Mouse (Mus musculus): ENCODE data around the gene Gm38431. TPM values are rescaled to one million over a fixed set of nuclear protein-coding genes. Genes with fewer than 3 reads are reported as not detected.

Gene Gm38431
- polyA plus RNA-seq, 1 experiment from 2014 or later = 1.3 TPM

DNA sequence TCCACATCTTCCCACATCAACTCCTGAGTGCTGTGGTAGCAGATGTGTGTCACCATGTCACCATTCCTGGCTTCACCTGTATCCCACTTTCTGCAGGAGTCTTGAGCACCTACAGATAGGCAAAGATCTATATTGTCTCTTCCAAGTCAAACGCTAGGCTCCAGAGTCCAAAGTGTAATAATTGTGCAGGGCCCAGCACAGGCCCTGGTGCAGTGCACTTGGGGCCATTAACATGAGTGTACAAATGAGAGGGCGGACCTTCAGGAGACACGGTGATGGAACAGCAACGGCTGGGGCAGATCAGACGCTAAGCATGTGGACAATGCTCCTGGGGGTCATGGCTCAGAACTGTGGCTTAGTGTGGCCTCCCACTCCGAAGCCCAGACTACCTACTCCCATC is 22.0 kb upstream of the Gm38431 start:
- no peak overlapping the region for H3K4me3 ChIP-seq (ENCODE audit: low read length)
- H3K9ac ChIP-seq (ENCODE audit: low read depth, low read length) = no peak overlapping the region
- H3K27me3 ChIP-seq (replicated peaks; ENCODE audit: control insufficient read depth, insufficient read depth, low read length) = no peaks in the 10 kb centered on the region
- peaks cover 3% of the 10 kb centered on the region; the same call in 1 of the 2 replicates for H3K36me3 ChIP-seq (ENCODE audit: control insufficient read depth, insufficient read depth, low read length)
- H3K4me1 ChIP-seq (ENCODE audit: control insufficient read depth, insufficient read depth, low read depth, low read length) = no peaks in the 10 kb centered on the region
- no peaks in the 10 kb centered on the region for H3K9me3 ChIP-seq (ENCODE audit: control insufficient read depth, low read length)
- no peak overlapping the region for H3K4me2 ChIP-seq (ENCODE audit: low read length)
- H3K27ac ChIP-seq (ENCODE audit: low read depth, low read length) = no peak overlapping the region
- 89% methylated on average over 6 of the region's 6 CpGs for WGBS
- no peak for ATAC-seq

DNA sequence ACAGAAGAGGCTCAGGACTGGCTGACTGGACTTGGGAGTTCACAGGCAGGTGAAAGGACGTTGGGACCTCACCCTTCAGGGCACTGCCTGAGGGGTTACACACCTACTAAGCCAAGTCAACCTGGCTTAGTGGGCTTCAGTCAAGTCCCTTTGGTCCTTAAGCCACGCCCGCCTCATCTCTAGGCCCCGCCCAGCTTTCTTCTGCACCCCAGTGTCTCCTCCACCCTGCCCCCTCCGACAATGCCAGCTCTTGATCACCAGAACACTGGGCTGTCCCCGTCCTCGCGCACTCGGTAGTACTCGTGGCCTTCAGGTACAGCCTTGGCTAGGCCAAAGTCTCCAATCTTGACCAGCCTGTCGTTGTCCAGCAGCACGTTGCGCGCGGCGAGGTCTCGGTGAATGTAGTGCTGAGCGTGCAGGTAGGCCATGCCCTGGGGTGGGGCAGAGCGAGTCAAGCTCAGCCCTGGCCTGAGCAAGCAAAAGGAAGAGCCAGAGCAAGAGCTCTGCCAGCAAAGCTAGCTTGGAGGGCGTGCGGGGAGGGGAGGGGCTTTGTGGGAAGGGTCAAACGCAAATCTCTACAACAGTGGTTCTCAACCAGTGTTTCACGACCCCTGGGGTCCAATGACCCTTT is 15.9 kb upstream of the Gm38431 start:
- WGBS = 46% methylated on average over 23 of the region's 23 CpGs
- no peaks in the 10 kb centered on the region for H3K9me3 ChIP-seq (ENCODE audit: control insufficient read depth, low read length)
- H3K9ac ChIP-seq (ENCODE audit: low read depth, low read length) = no peak overlapping the region
- no peak overlapping the region for H3K27ac ChIP-seq (ENCODE audit: low read depth, low read length)
- no peak overlapping the region for H3K4me2 ChIP-seq (ENCODE audit: low read length)
- H3K4me1 ChIP-seq (ENCODE audit: control insufficient read depth, insufficient read depth, low read depth, low read length) = no peaks in the 10 kb centered on the region
- no peak overlapping the region for H3K4me3 ChIP-seq (ENCODE audit: low read length)
- ATAC-seq = no peak
- no peaks in the 10 kb centered on the region for H3K27me3 ChIP-seq (replicated peaks; ENCODE audit: control insufficient read depth, insufficient read depth, low read length)
- peaks cover 7% of the 10 kb centered on the region; the same call in 1 of the 2 replicates for H3K36me3 ChIP-seq (ENCODE audit: control insufficient read depth, insufficient read depth, low read length)

DNA sequence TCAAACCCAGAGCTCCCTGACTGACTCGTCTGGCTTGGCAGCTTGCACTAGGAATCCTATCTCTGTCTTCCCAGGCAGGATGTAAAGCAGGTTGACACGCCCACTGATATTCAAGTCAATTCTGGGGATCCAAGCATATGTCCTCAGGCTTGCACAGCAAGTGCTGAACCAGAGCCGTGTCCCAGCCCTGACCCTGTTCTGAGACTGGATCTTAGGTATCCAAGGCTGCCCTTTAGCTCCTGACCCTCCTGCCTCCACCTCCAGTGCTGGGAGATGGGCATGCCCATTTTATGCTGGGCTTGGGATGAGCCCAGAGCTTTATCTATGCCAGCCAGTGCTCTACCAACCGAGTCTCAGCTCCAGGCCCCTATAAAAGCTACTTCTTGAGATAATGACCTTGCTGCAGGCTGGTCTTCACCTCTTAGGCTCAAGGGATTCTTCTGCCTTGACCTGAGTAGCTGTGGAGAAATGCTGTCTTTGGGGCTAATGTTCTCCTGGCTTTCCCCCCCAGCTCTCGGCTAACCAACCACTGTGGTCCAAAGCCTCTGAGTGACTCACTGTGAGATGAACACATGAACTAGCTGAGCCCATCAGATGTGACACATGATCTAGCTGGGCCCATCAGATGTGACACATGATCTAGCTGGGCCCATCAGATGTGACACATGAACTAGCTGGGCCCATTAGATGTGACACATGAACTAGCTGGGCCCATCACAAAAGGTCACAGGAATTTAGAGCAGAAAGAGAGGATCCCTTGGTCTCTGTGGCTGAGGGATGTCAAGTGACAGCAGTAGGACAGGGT is 14.2 kb upstream of the Gm38431 start:
- WGBS = 84% methylated on average over 5 of the region's 5 CpGs

DNA sequence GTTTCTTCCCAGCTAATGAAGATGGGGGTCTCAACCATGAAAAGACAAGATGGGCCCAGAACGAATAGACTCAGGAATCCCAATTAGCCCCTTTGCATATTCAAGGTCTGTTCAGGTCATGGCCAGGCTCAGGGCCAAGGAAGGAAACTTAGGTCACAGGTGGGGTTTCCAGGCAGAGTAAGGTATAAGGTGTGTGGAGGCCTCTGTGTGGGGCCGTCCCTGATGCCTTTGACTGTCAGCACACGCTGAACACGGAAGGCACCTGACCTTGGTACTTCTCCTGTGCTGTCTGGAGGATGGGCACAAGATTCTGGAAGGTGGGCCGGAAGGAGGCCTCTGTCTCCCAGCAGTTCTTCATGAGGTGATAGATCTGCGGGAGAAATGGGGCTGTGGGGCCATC is 13.0 kb upstream of the Gm38431 start:
- no peaks in the 10 kb centered on the region for H3K9me3 ChIP-seq (ENCODE audit: control insufficient read depth, low read length)
- no peak overlapping the region for H3K27ac ChIP-seq (ENCODE audit: low read depth, low read length)
- H3K36me3 ChIP-seq (ENCODE audit: control insufficient read depth, insufficient read depth, low read length) = 0 out of 2 replicates have a peak, but pooled peaks cover 7% of the 10 kb centered on the region
- no peak overlapping the region for H3K4me3 ChIP-seq (ENCODE audit: low read length)
- 90% methylated on average over 6 of the region's 6 CpGs for WGBS
- H3K4me1 ChIP-seq (ENCODE audit: control insufficient read depth, insufficient read depth, low read depth, low read length) = no peaks in the 10 kb centered on the region
- H3K9ac ChIP-seq (ENCODE audit: low read depth, low read length) = no peak overlapping the region
- H3K4me2 ChIP-seq (ENCODE audit: low read length) = no peak overlapping the region
- no peaks in the 10 kb centered on the region for H3K27me3 ChIP-seq (replicated peaks; ENCODE audit: control insufficient read depth, insufficient read depth, low read length)
- ATAC-seq = no peak

More for the DNA sequence above, 14.2 kb upstream of the Gm38431 start:
- no peak overlapping the region for H3K9ac ChIP-seq (ENCODE audit: low read depth, low read length)
- H3K4me3 ChIP-seq (ENCODE audit: low read length) = no peak overlapping the region
- ATAC-seq = no peak
- peaks cover 7% of the 10 kb centered on the region; the same call in 1 of the 2 replicates for H3K36me3 ChIP-seq (ENCODE audit: control insufficient read depth, insufficient read depth, low read length)
- no peak overlapping the region for H3K27ac ChIP-seq (ENCODE audit: low read depth, low read length)
- no peak overlapping the region for H3K4me2 ChIP-seq (ENCODE audit: low read length)
- H3K4me1 ChIP-seq (ENCODE audit: control insufficient read depth, insufficient read depth, low read depth, low read length) = no peaks in the 10 kb centered on the region
- no peaks in the 10 kb centered on the region for H3K27me3 ChIP-seq (replicated peaks; ENCODE audit: control insufficient read depth, insufficient read depth, low read length)
- H3K9me3 ChIP-seq (ENCODE audit: control insufficient read depth, low read length) = no peaks in the 10 kb centered on the region

DNA sequence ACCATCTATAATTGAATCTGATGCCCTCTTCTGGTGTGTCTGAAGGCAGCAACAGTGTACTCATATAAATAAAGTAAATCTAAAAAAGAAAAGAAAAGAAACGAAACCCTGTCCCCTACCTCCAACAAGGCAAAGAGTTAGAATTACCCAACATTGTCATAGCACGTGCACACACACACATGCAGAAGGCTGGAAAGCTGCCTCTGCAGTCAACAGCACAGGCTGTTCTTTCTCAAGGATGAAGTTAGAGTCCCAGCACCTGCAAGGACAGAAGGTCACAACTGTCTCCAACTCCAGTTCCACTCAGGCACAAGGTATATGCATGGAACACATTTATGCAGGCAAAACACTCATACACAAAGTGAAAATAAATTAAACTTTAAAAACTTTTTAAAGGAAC is 10.3 kb upstream of the Gm38431 start:
- no peak overlapping the region for H3K27ac ChIP-seq (ENCODE audit: low read depth, low read length)
- H3K4me2 ChIP-seq (ENCODE audit: low read length) = no peak overlapping the region
- H3K36me3 ChIP-seq (ENCODE audit: control insufficient read depth, insufficient read depth, low read length) = no peaks in the 10 kb centered on the region
- 96% methylated on average over 2 of the region's 2 CpGs for WGBS
- ATAC-seq = no peak
- no peaks in the 10 kb centered on the region for H3K4me1 ChIP-seq (ENCODE audit: control insufficient read depth, insufficient read depth, low read depth, low read length)
- no peak overlapping the region for H3K9ac ChIP-seq (ENCODE audit: low read depth, low read length)
- H3K27me3 ChIP-seq (replicated peaks; ENCODE audit: control insufficient read depth, insufficient read depth, low read length) = no peaks in the 10 kb centered on the region
- no peak overlapping the region for H3K4me3 ChIP-seq (ENCODE audit: low read length)
- no peaks in the 10 kb centered on the region for H3K9me3 ChIP-seq (ENCODE audit: control insufficient read depth, low read length)

DNA sequence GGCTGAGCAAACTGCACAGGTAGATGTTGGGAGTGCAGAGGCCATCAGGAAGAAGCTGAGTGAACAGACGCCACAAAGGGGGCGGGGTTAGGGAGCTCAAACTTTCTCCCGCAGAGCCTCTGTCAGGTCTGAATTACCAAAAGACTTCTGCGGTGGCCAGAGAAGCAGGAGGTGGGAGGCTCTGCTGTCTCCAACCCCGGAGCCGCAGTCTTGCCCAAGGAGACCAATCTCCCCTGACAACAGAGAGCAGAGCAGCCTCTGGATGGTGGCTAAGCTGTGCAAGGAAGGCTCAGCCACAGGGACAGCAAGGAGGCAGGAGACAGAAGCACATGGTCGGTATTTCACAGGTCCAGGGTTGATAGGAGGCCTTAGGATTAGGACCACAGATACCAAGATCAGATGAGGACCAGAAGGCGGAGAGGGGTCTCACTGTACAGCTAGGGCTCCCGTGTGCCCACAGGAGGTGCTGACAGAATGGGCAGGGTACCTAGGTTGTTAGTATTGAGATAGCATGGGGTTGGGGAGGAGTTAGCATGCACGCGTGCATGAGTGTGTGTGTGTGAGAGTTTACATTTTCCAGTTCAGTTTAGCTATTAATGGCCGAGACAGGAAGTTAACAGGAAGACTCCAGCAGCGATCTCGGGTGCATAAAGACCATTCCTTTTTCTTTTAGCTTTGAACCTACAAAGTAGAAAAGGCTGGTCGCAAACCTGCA is 8.8 kb upstream of the Gm38431 start:
- H3K36me3 ChIP-seq (ENCODE audit: control insufficient read depth, insufficient read depth, low read length) = no peaks in the 10 kb centered on the region
- H3K27ac ChIP-seq (ENCODE audit: low read depth, low read length) = no peak overlapping the region
- no peaks in the 10 kb centered on the region for H3K4me1 ChIP-seq (ENCODE audit: control insufficient read depth, insufficient read depth, low read depth, low read length)
- H3K4me3 ChIP-seq (ENCODE audit: low read length) = no peak overlapping the region
- no peaks in the 10 kb centered on the region for H3K9me3 ChIP-seq (ENCODE audit: control insufficient read depth, low read length)
- H3K9ac ChIP-seq (ENCODE audit: low read depth, low read length) = no peak overlapping the region
- 43% methylated on average over 15 of the region's 15 CpGs for WGBS
- H3K27me3 ChIP-seq (replicated peaks; ENCODE audit: control insufficient read depth, insufficient read depth, low read length) = no peaks in the 10 kb centered on the region
- peak; percentile 63 for ATAC-seq
- H3K4me2 ChIP-seq (ENCODE audit: low read length) = no peak overlapping the region

DNA sequence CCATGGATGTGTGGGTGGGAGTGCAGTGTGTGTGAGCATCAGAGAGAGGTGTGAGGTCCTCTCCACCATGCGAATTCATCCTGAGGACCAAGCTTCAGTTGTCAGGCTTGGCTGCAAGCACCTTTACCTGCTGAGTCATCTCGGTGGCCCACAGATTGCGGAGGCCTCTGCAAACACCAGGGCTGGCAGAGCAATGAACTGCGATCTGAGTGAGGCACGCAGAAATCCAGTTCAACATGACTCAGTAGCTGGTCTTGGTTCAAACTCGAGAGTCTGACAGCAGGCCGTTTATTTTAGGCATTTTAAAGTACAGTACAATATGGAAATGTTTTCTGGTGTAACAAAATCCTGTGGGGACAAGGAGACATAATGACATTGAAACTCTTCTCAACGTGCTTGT is 6.0 kb upstream of the Gm38431 start:
- Histone ChIP-seq H3K4me2 (ENCODE audit: low read length) (no peak overlapping the region), H3K9me3 (ENCODE audit: control insufficient read depth, low read length) (no peaks in the 10 kb centered on the region), H3K27me3 (replicated peaks; ENCODE audit: control insufficient read depth, insufficient read depth, low read length) (no peaks in the 10 kb centered on the region), H3K9ac (ENCODE audit: low read depth, low read length) (no peak overlapping the region), H3K36me3 (ENCODE audit: control insufficient read depth, insufficient read depth, low read length) (no peaks in the 10 kb centered on the region), H3K27ac (ENCODE audit: low read depth, low read length) (no peak overlapping the region), H3K4me1 (ENCODE audit: control insufficient read depth, insufficient read depth, low read depth, low read length) (no peaks in the 10 kb centered on the region), H3K4me3 (ENCODE audit: low read length) (no peak overlapping the region)
- no peak for ATAC-seq
- WGBS = 89% methylated on average over 8 of the region's 8 CpGs

DNA sequence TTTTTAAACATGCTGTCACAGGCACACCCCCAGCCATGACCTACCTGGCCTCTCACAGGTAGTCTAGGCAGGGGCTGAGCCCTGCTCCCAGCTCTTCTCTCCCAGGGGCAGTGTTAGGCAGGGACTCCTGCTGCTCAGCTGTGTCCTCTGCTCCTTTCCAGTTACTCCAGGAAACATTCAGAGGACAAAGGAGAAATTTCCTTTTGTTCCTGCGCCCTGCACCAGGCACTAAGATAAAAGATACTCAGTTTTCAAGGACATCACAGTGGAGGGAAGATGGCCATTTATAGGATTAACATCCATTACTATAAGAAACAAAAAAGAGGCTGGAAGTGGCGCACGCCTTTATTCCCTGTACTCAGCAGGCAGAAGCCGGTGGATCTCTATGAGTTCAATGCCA is 4.2 kb upstream of the Gm38431 start:
- Histone ChIP-seq H3K27ac (ENCODE audit: low read depth, low read length) (no peak overlapping the region), H3K27me3 (replicated peaks; ENCODE audit: control insufficient read depth, insufficient read depth, low read length) (no peaks in the 10 kb centered on the region), H3K4me3 (ENCODE audit: low read length) (no peak overlapping the region), H3K4me1 (ENCODE audit: control insufficient read depth, insufficient read depth, low read depth, low read length) (peaks cover under 1% of the 10 kb centered on the region), H3K9ac (ENCODE audit: low read depth, low read length) (no peak overlapping the region), H3K9me3 (ENCODE audit: control insufficient read depth, low read length) (no peaks in the 10 kb centered on the region), H3K36me3 (ENCODE audit: control insufficient read depth, insufficient read depth, low read length) (no peaks in the 10 kb centered on the region), H3K4me2 (ENCODE audit: low read length) (no peak overlapping the region)
- no peak for ATAC-seq
- 66% methylated on average over 4 of the region's 4 CpGs for WGBS

DNA sequence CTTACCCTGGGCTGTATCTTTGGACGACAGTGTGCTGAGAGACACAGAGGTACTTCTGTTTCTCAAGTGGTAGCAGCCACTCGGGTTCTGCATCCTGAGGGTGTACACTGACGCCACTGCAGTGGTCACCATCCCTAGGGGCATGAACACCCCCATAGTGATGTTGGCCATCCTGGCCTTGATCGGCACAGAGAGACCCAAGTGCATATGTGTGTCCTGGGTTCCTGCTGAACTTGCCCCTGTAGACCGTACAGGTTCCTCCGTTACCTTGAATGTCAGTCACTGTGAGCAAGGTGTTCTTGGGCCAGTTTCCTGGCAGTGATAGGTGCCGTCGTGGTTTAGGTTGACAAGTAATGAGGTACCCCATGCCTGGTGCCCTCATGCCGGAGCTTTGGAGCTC is 1.6 kb upstream of the Gm38431 start:
- Histone ChIP-seq H3K4me1 (ENCODE audit: control insufficient read depth, insufficient read depth, low read depth, low read length) (peaks cover 12% of the 10 kb centered on the region), H3K9me3 (ENCODE audit: control insufficient read depth, low read length) (no peaks in the 10 kb centered on the region)
- 92% methylated on average over 9 of the region's 9 CpGs for WGBS

More for the DNA sequence above, 1.6 kb upstream of the Gm38431 start:
- H3K27ac ChIP-seq (ENCODE audit: low read depth, low read length) = no peak overlapping the region
- H3K36me3 ChIP-seq (ENCODE audit: control insufficient read depth, insufficient read depth, low read length) = peaks cover 6% of the 10 kb centered on the region; the same call in 1 of the 2 replicates
- ATAC-seq = no peak
- no peak overlapping the region for H3K4me3 ChIP-seq (ENCODE audit: low read length)
- H3K27me3 ChIP-seq (replicated peaks; ENCODE audit: control insufficient read depth, insufficient read depth, low read length) = no peaks in the 10 kb centered on the region
- no peak overlapping the region for H3K4me2 ChIP-seq (ENCODE audit: low read length)
- H3K9ac ChIP-seq (ENCODE audit: low read depth, low read length) = no peak overlapping the region

Measured in hindbrain, embryonic 16.5 days (tissue).